Mouse (Mus musculus): ENCODE results near the gene Erbb4. TPM values are rescaled to one million over a fixed set of nuclear protein-coding genes. Genes with fewer than 3 reads are reported as not detected.
A peak's percentile ranks its signal among the peaks of the same experiment; 100 is the strongest.

The Erbb4 gene
- polyA plus RNA-seq, 1 experiment from 2014 or later, result 12.8 TPM

DNA sequence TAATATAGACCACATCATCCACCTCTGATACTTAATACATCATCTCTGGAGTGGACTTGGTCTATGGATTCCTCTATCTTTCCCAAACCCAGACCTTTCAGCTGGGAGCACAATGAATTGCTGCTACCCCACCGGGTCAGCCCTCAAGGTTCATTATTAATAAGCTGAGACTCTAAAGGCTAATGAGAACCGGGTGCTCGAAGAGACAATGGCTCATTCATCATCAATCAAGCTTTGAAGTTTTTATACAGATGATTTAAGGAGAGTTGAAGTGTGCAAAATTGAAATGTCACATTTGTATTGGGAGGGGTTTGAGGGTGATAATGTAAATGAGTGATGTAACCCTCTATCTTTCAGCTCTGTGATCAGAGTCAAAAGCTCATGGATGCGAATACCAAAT, 706.7 kb downstream of the Erbb4 start:
- Histone ChIP-seq H3K9me3 (replicated peaks) (no peaks in the 10 kb centered on the region), H3K27me3 (replicated peaks) (no peaks in the 10 kb centered on the region), H3K4me1 (0 out of 2 replicates have a peak, but pooled peaks cover 4% of the 10 kb centered on the region), H3K4me3 (replicated peaks) (no peak overlapping the region), H3K36me3 (no peaks in the 10 kb centered on the region), H3K27ac (replicated peaks) (no peak overlapping the region), H3K9ac (replicated peaks) (no peak overlapping the region), H3K4me2 (no peak overlapping the region)
- WGBS, result 17% methylated on average over 4 of the region's 4 CpGs
- no peak for ATAC-seq (ENCODE audit: low FRiP score)

GRCm38 (mm10) chr1:68371531-68371930, 736.3 kb downstream of the Erbb4 start:
- Histone ChIP-seq H3K27ac (replicated peaks) (no peak overlapping the region), H3K4me1 (no peaks in the 10 kb centered on the region), H3K9me3 (replicated peaks) (no peaks in the 10 kb centered on the region), H3K4me2 (no peak overlapping the region), H3K4me3 (replicated peaks) (no peak overlapping the region), H3K36me3 (no peaks in the 10 kb centered on the region), H3K27me3 (replicated peaks) (no peaks in the 10 kb centered on the region), H3K9ac (replicated peaks) (no peak overlapping the region)
- 86% methylated on average over 2 of the region's 2 CpGs for WGBS
- ATAC-seq (ENCODE audit: low FRiP score), result no peak

DNA sequence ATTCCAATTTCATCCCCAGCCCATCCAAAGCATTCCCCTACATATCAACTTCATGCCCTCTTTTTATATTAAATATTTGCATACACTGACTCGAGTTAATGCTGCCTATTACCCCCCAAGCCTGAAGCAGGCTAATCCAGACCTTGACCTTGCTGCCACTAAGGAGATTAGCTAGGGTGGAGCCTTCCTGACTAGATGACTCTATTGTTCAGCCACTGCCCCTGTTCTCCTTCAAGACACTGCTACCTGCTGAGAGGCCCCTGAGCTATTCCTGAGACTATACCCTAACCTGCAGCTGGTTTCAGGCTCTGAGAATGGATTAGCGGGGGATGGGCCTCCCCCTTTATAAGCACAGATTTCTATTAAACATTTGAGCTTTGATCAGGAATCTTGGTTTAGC, 774.1 kb downstream of the Erbb4 start:
- Histone ChIP-seq H3K4me2 (no peak overlapping the region), H3K4me1 (no peaks in the 10 kb centered on the region), H3K9ac (replicated peaks) (no peak overlapping the region), H3K27ac (replicated peaks) (no peak overlapping the region), H3K27me3 (replicated peaks) (no peaks in the 10 kb centered on the region), H3K4me3 (replicated peaks) (no peak overlapping the region), H3K9me3 (replicated peaks) (no peaks in the 10 kb centered on the region), H3K36me3 (no peaks in the 10 kb centered on the region)
- WGBS, result 55% methylated on average over 2 of the region's 2 CpGs
- ATAC-seq (ENCODE audit: low FRiP score), result no peak

GRCm38 (mm10) chr1:68305813-68306212, 802.0 kb downstream of the Erbb4 start:
- H3K4me2 ChIP-seq, result no peak overlapping the region
- no peaks in the 10 kb centered on the region for H3K27me3 ChIP-seq (replicated peaks)
- H3K4me3 ChIP-seq (replicated peaks), result no peak overlapping the region
- no peak overlapping the region for H3K27ac ChIP-seq (replicated peaks)
- no peaks in the 10 kb centered on the region for H3K36me3 ChIP-seq
- 65% methylated on average over 4 of the region's 4 CpGs for WGBS
- no peaks in the 10 kb centered on the region for H3K4me1 ChIP-seq
- H3K9ac ChIP-seq (replicated peaks), result no peak overlapping the region
- ATAC-seq (ENCODE audit: low FRiP score), result no peak
- no peaks in the 10 kb centered on the region for H3K9me3 ChIP-seq (replicated peaks)

GRCm38 (mm10) chr1:68284443-68284842, 823.4 kb downstream of the Erbb4 start:
- 64% methylated on average over 2 of the region's 2 CpGs for WGBS
- H3K27me3 ChIP-seq (replicated peaks), result no peaks in the 10 kb centered on the region
- no peaks in the 10 kb centered on the region for H3K4me1 ChIP-seq
- no peak overlapping the region for H3K4me2 ChIP-seq
- no peak for ATAC-seq (ENCODE audit: low FRiP score)
- H3K4me3 ChIP-seq (replicated peaks), result no peak overlapping the region
- H3K27ac ChIP-seq (replicated peaks), result no peak overlapping the region
- no peak overlapping the region for H3K9ac ChIP-seq (replicated peaks)
- no peaks in the 10 kb centered on the region for H3K9me3 ChIP-seq (replicated peaks)
- no peaks in the 10 kb centered on the region for H3K36me3 ChIP-seq

GRCm38 (mm10) chr1:68275819-68276218, 832.0 kb downstream of the Erbb4 start:
- no peak overlapping the region for H3K4me2 ChIP-seq
- no peak for ATAC-seq (ENCODE audit: low FRiP score)

DNA sequence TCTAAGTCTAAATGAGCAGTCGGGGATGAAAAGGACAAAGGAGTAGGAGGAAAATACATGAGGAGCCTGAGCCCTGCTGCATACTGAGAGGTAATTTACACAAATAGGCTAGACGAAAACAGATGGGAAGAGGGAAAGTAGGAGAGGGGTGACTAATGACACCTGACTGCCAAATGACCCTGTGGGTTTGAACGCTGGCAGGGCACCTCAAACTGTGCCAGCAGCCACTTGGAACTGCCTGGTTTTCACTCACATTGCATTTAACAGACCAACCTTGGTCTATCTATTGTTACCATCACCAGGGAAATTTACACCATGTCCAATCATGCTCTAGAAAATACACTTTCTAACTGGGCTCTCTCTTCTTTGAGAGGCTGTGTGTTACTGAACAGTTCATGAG, 929.3 kb downstream of the Erbb4 start:
- no peaks in the 10 kb centered on the region for H3K27me3 ChIP-seq (replicated peaks)
- H3K4me1 ChIP-seq, result no peaks in the 10 kb centered on the region; the same call in 1 of the 2 replicates
- no peak overlapping the region for H3K9ac ChIP-seq (replicated peaks)
- peak; percentile 57 for ATAC-seq (ENCODE audit: low FRiP score)
- H3K36me3 ChIP-seq, result no peaks in the 10 kb centered on the region
- no peak overlapping the region for H3K4me2 ChIP-seq
- H3K27ac ChIP-seq (replicated peaks), result no peak overlapping the region; the same call in 1 of the 2 replicates
- H3K4me3 ChIP-seq (replicated peaks), result no peak overlapping the region
- 10% methylated on average over 3 of the region's 3 CpGs for WGBS
- H3K9me3 ChIP-seq (replicated peaks), result no peaks in the 10 kb centered on the region

More at GRCm38 (mm10) chr1:68275819-68276218, 832.0 kb downstream of the Erbb4 start:
- Histone ChIP-seq H3K27me3 (replicated peaks) (no peaks in the 10 kb centered on the region), H3K36me3 (no peaks in the 10 kb centered on the region), H3K9ac (replicated peaks) (no peak overlapping the region), H3K4me3 (replicated peaks) (no peak overlapping the region), H3K27ac (replicated peaks) (no peak overlapping the region), H3K9me3 (replicated peaks) (no peaks in the 10 kb centered on the region), H3K4me1 (no peaks in the 10 kb centered on the region)
- 46% methylated on average over 5 of the region's 5 CpGs for WGBS

DNA sequence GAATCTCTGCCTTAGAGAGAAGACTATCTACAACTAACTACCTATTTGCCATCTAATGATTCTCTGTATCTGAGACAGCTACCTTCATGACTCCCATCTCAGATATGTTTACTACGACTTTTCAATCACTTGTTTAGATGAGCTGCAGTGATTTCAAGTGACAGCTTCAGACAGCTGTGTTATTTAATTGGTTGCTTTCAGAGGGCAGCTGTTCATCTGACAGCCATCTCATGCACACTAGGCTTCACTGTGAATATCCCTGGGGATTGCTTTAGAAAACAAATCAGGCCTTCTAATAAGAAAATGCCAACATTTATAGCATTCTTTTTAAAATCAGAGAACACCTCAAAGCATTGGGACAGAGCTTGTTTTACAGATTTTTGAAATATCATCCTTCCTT, 952.6 kb downstream of the Erbb4 start:
- no peaks in the 10 kb centered on the region for H3K4me1 ChIP-seq
- ATAC-seq (ENCODE audit: low FRiP score), result no peak
- 45% methylated on average over 1 of the region's 1 CpGs for WGBS
- H3K9me3 ChIP-seq (replicated peaks), result no peaks in the 10 kb centered on the region
- H3K27ac ChIP-seq (replicated peaks), result no peak overlapping the region
- H3K4me2 ChIP-seq, result no peak overlapping the region
- H3K27me3 ChIP-seq (replicated peaks), result no peaks in the 10 kb centered on the region
- H3K36me3 ChIP-seq, result no peaks in the 10 kb centered on the region
- H3K9ac ChIP-seq (replicated peaks), result no peak overlapping the region
- no peak overlapping the region for H3K4me3 ChIP-seq (replicated peaks)

DNA sequence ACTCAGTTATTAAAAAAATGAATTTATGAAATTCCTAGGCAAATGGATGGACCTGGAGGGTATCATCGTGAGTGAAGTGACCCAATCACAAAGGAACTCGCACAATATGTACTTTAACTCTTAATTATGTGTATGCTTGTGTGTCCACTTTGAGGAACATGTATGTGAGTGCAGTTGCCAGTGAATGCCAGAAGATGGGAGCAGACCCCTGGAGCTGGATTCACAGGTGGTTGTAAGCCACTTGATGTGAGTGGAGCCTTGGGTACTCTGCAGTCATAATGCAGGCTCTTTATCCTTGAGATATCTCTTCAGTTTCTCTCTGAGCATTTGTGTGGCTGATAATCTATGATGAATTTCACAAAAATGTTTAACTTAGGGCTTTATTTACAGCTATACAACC, 957.3 kb downstream of the Erbb4 start:
- no peak for ATAC-seq (ENCODE audit: low FRiP score)
- Histone ChIP-seq H3K9me3 (replicated peaks) (no peaks in the 10 kb centered on the region), H3K27ac (replicated peaks) (no peak overlapping the region), H3K4me2 (no peak overlapping the region), H3K27me3 (replicated peaks) (no peaks in the 10 kb centered on the region), H3K4me1 (no peaks in the 10 kb centered on the region), H3K9ac (replicated peaks) (no peak overlapping the region), H3K36me3 (no peaks in the 10 kb centered on the region), H3K4me3 (replicated peaks) (no peak overlapping the region)
- 93% methylated on average over 2 of the region's 2 CpGs for WGBS

GRCm38 (mm10) chr1:68142562-68143350, 965.1 kb downstream of the Erbb4 start:
- peak; percentile 79 for ATAC-seq (ENCODE audit: low FRiP score)
- H3K4me2 ChIP-seq, result no peak overlapping the region
- no peaks in the 10 kb centered on the region for H3K9me3 ChIP-seq (replicated peaks)
- H3K27ac ChIP-seq (replicated peaks), result no peak overlapping the region
- peaks cover 6% of the 10 kb centered on the region for H3K4me1 ChIP-seq
- H3K4me3 ChIP-seq (replicated peaks), result no peak overlapping the region
- no peak overlapping the region for H3K9ac ChIP-seq (replicated peaks)
- 34% methylated on average over 7 of the region's 7 CpGs for WGBS
- no peaks in the 10 kb centered on the region for H3K36me3 ChIP-seq
- no peaks in the 10 kb centered on the region for H3K27me3 ChIP-seq (replicated peaks)

DNA sequence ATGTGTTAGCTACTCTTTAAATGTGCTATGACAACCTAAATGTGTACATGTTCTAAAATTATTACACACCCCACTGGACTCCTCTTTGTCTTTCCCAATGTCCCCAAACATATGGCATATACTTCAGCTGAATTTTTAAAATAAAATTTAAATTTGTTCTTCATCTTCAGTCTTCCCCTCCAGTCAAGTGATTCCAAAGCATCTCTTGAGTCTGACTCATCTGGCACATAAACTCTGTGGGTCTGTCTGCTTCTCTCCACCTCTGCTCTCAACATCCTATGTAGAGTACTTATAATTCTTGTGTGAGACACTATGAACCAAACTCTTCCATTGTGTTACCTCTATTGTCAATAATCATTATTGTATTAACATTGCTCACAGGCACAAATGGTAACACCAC, 972.9 kb downstream of the Erbb4 start:
- Histone ChIP-seq H3K36me3 (no peaks in the 10 kb centered on the region), H3K27ac (replicated peaks) (no peak overlapping the region), H3K4me2 (no peak overlapping the region), H3K9me3 (replicated peaks) (no peaks in the 10 kb centered on the region), H3K27me3 (replicated peaks) (no peaks in the 10 kb centered on the region), H3K9ac (replicated peaks) (no peak overlapping the region), H3K4me3 (replicated peaks) (no peak overlapping the region), H3K4me1 (no peaks in the 10 kb centered on the region)
- ATAC-seq (ENCODE audit: low FRiP score), result no peak

GRCm38 (mm10) chr1:68134450-68134849, 973.4 kb downstream of the Erbb4 start:
- Histone ChIP-seq H3K27ac (replicated peaks) (no peak overlapping the region), H3K4me1 (no peaks in the 10 kb centered on the region), H3K36me3 (no peaks in the 10 kb centered on the region), H3K27me3 (replicated peaks) (no peaks in the 10 kb centered on the region), H3K9ac (replicated peaks) (no peak overlapping the region), H3K9me3 (replicated peaks) (no peaks in the 10 kb centered on the region), H3K4me2 (no peak overlapping the region), H3K4me3 (replicated peaks) (no peak overlapping the region)
- ATAC-seq (ENCODE audit: low FRiP score), result no peak
- 57% methylated on average over 2 of the region's 2 CpGs for WGBS

Data from neural tube, embryonic 15.5 days (tissue).